Mouse (Mus musculus) left cerebral cortex, adult 11 months (tissue): ENCODE measurements at regions not wholly inside any gene's neighbourhood (a gene's known extent, or its start where the extent isn't known, plus 50 kb on each side); places are given as distances from the start of the nearest gene placed in this dataset.

Experiments used
- DNase-seq: peaks from one replicate; pipeline ENCODE4 v3.0.0; 2022; ENCODE audit warnings: low spot score

GRCm38 (mm10) chr16:24255037-24255436 is 138.3 kb upstream of the Lpp start:
- DNase-seq, result no peak

DNA sequence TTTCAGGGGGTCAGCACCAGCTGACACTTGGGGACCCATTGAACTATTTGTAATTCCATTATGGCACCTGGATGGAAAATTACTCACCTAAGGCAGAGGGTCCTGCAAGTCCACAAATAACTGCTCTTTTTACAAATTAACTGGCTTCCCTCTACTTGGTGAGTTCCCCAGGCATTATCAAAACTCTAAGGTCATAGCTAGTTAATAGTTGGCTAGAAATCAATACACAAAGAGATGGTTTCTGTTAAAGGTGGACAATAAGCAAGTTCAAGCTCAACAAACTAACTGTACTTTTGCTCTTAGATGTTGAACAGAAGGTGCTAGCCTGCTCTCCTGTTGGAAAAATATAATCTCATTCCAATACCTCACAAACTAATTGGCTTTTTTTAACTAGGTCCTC is 138.7 kb upstream of the Lpp start:
- DNase-seq, result no peak

DNA sequence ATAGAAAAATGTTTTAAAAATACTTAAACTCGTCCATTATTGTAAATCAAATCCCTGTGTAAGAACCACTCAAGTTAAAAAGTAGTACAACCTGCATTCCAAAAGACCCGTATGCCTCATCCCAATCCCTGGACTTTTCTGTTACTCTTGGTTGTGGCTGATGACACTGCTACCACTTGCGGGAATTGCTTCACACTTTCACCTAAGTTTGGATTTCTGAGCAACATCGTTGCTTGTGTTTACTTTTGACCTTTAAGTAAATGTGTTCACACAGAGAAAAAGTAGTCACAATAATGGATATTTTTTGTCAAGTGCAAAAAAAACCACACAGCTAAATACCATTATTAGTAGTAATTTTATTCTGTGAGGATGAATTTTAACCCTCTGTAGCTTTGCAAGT is 139.2 kb upstream of the Lpp start:
- no peak for DNase-seq

DNA sequence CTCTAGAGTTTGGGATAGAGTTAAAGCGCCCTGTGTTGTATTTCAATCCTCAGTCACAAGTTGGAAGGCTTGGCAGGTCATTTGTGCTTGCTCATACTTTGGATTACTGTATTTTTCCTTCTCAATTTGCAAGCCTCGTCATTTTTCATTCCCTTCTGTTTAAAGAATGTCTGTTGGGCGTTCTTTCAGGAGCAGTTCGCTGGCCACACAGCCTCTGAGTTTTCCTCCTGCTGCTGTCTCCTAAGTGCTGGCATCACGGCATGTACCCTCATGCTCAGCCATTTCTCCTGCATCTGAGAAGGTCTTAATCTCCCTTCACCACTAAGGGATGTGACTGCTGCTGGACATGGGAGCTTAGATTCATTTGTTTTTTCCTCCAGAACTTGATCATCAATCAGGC is 146.0 kb upstream of the Lpp start:
- no peak for DNase-seq

- DNase-seq, result peak; percentile 6
Measured at GRCm38 (mm10) chr16:24238075-24238555, 155.2 kb upstream of the Lpp start.

GRCm38 (mm10) chr16:24237425-24237824 is 155.9 kb upstream of the Lpp start:
- DNase-seq, result no peak

GRCm38 (mm10) chr16:24237013-24237412 is 156.3 kb upstream of the Lpp start:
- DNase-seq, result no peak

DNA sequence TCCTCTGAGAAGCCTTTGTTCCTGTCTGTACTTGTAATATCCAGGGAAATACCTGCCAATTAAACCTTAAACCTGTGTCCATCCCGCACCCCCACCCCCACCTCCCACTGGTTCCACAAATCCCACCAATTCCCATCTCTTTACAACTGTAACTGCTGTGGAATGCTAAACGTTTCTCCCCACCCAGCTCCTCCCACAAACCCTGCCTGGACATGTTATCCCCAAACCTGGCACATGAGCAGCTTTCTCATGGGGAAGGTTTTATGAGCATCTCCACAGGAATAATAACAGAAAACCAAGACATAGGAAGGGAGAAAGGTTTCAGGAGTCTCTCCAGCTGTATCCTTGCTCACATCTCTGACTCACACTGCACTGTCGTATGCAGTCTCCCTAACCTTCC is 156.8 kb upstream of the Lpp start:
- no peak for DNase-seq

DNA sequence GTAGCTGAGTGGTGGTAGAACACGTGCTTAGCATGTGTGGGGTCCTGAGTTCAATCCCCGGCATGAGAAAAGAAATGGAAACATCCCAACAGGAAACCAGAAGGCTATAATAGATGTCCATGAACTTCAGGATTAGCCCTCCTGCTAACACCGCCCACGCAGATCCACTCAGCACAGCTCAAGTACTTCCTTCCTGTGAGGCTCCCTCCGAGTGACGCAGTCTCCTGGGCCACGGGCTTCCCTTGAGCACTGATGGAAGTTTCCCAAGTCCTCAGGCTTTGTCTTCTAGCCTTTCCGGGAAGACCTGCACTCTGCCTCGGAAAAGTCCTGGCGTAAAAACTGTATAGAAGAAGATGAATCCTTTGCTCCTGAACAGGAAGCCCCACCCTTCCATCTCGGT is 158.5 kb upstream of the Lpp start:
- DNase-seq, result no peak

DNA sequence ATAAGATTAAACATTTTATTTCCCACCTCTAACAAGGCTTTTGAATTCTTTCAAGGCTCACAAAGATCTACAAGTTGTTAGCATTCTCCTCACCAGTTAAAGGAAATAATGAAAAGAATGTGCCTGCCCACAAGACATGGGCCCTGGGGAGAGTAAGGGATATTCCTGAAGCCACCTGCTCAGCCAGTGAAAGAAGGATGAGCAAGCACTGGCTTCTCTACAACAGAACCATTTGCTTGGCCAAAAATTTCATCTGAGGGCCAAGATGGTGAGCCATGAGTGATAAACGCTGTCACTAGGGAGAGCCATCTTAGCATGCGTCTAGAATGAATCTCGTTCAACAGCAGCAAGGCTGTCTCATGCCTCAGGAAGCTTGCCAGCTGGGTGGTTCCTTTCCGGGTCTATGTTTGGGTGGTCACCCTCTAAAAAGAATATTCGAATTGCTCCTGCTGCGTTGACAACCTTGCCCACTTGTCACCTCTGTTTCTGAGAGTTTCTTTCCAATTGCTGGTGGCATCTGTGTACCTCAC is 161.2 kb upstream of the Lpp start:
- no peak for DNase-seq

- DNase-seq, result no peak
Measured at GRCm38 (mm10) chr16:24231506-24231905, 161.8 kb upstream of the Lpp start.

GRCm38 (mm10) chr16:24229002-24229607 is 164.2 kb upstream of the Lpp start:
- DNase-seq, result no peak

- no peak for DNase-seq
Measured at GRCm38 (mm10) chr16:24225897-24226296, 167.4 kb upstream of the Lpp start.

- DNase-seq, result no peak
Measured at GRCm38 (mm10) chr16:24225090-24225489, 168.2 kb upstream of the Lpp start.

DNA sequence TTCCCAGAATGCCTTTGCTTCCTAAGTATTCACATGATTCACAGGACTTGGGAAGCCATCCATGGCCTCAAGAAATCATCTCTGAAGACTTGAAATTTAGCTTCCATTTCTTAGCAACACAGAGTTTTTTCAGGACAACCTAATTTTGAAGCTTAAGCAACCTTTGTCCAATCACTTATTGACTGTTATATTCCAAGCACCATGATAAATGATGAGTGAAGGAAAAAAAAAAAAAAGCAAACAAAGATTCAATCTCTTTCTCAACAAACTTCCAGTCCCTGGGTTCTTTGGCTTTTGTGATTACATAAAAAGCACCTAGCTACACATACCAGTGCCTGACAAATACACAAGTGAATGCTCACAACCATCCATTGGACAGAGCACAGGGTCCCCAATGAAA is 169.4 kb upstream of the Lpp start:
- no peak for DNase-seq

DNA sequence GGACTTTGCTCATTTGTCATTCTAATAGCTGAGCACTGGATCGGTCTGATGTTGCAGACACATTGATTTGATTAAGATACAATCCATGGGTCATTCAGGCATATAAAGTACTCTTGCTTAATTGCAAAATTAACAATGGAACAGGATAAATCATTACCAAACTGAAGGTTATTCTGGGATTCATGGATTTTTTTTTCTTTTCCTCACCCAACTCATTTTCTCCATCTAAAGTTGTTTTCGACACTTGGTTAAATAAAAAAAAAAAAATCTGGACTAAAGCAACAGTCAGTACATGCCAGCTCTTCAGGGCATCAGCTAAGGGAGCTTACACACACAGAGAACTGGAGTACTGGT is 169.8 kb upstream of the Lpp start:
- no peak for DNase-seq

DNA sequence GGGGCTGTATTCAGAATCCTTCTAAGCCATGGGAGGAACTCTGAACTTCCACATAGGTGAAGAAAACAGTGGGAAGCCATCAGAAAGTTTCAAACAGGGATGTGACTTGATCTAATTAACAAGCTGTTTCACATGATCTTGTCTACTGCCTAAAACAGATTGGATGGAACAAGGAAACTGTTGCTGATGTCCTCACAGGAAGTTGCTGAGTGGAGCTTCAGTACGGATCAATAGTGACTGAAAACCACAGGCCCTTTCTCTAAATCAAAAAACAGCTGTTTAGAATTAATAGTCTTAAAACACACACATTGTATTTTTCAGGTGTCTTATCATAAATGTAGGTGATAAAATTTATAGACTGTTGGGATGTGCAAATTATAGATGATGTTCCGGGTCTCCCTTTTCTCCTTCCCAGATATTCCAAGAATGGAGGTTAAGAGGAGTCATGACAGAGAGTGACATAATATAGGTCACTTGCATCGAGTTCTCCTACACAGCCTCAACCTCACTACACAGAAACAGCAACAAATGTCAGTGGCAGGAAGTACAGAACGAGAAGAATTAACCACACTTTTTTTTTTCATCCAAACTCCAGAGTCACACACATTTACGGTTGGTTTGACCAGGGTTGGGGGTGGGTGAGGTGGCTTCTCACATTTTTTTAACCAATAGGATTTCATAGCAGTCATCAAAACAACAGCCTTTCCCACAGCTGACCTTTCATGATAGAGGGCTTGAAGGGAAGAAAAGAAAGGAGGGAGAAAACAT is 170.4 kb upstream of the Lpp start:
- no peak for DNase-seq

GRCm38 (mm10) chr16:24221992-24222391 is 171.3 kb upstream of the Lpp start:
- DNase-seq, result no peak

DNA sequence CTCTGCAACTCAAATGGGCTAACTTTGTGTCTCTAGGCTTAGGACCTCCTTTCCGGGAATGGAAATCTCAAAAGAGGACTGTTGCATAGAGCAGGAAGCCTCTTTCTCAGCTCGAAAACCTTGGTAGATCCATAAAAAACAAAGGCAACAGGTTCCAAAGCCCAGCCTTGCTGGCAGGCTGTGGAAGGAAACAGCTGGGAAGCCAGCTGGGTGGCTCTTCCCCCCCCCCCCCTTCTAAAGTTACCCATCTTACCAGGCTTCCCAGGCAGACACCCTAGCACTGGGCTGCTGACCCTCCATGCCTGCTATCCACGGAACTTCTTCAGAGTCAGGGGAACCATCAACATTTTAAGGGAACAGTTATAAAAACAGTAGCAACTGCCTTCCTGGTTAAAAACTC is 172.7 kb upstream of the Lpp start:
- DNase-seq, result no peak

DNA sequence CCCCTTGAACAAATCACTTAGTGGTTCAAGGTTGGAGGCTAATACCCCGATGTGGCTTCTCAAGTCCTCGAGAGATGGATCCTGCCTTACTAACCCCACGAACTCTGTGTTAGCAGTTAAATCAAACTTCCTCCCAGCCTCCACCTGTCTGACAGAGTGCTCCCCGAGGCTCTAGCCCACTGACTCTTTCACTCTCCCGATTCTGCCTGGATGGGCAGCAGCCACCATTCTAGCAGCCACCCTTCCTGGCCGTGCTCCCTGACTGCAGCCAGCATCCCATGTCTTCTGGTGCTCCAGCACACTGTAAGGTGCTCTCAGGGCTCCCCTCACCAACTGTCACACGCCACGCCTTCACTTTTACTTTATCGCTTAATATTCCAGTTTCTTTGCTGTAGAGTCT is 173.6 kb upstream of the Lpp start:
- DNase-seq, result no peak

DNA sequence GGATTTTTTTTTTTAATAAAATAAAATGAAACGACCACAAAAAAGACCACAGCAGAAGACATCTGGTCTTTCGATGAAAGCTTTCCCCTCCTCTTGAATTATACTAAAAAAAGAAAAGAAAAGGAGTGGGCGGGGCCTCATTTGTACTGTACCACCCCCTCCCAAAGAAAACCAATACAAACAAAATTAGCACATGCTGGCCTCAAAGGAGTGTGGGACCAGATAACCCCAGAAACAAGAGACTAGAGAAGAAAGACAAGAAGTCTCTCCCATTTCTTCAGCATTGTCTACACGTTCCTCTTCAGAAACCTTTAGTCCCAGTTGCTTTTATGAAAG is 174.5 kb upstream of the Lpp start:
- DNase-seq, result no peak

GRCm38 (mm10) chr16:24218162-24218849 is 175.0 kb upstream of the Lpp start:
- DNase-seq, result no peak

- DNase-seq, result no peak
Measured at GRCm38 (mm10) chr16:24216828-24217227, 176.5 kb upstream of the Lpp start.
